Comparison of ENCODE assay signal across 19 mouse cellular contexts in the genomic region with DNA sequence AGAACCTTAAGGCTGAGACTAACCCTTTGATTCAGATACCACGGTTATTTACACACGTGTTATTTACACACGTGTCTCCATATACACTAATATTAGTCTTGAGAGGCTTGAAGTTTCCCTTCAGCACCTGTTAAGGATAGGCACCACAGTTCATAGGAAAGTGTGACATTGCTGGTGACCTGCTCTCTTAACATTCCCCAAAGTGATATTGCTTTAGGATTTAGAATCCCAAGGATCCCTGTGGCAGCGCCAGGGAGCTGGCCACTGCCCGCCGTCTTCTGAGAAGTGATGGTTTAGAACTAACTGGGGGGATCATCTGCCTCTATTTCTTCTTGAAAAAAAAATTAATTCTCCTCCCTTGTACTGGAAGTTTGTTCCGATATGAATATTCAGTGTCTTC.
"Had no signal": no experiment of that assay in that cellular context is flagged by ENCODE, and none has a peak within 500 bp of the region (broad histone marks: within the 10 kb centered on the region; RNA-seq: fewer than 3 reads in every experiment).

No protein-coding gene starts in this region.

- H3K9me3 ChIP-seq: lung, embryonic 15.5 days; midbrain, embryonic 10.5 days; midbrain, embryonic 13.5 days; midbrain, embryonic 15.5 days; neural tube, embryonic 13.5 days; neural tube, embryonic 15.5 days had no signal

- H3K36me3 ChIP-seq: lung, embryonic 15.5 days; midbrain, embryonic 10.5 days; midbrain, embryonic 13.5 days; midbrain, embryonic 15.5 days; neural tube, embryonic 13.5 days; neural tube, embryonic 15.5 days had no signal

- H3K27me3 ChIP-seq: lung, embryonic 15.5 days; midbrain, embryonic 13.5 days; midbrain, embryonic 15.5 days; neural tube, embryonic 13.5 days; neural tube, embryonic 15.5 days had no signal

- ATAC-seq: midbrain, embryonic 13.5 days; midbrain, embryonic 15.5 days had no signal

- H3K4me2 ChIP-seq: lung, embryonic 15.5 days; midbrain, embryonic 13.5 days; midbrain, embryonic 15.5 days; neural tube, embryonic 13.5 days; neural tube, embryonic 15.5 days had no signal

- H3K27ac ChIP-seq: liver, embryonic 14.5 days; midbrain, embryonic 13.5 days; midbrain, embryonic 15.5 days; neural tube, embryonic 15.5 days had no signal

- H3K9ac ChIP-seq: liver, embryonic 14.5 days; lung, embryonic 15.5 days; midbrain, embryonic 15.5 days; neural tube, embryonic 13.5 days; neural tube, embryonic 15.5 days had no signal

- H3K4me3 ChIP-seq: lung, embryonic 15.5 days; midbrain, embryonic 10.5 days; midbrain, embryonic 13.5 days; midbrain, embryonic 15.5 days; myocyte; neural tube, embryonic 13.5 days; neural tube, embryonic 15.5 days had no signal

- DNase-seq: lung, adult 18-20 months; lung, postnatal 10 days; lung, postnatal 4 days; retina, postnatal 1 day; right cerebral cortex, adult 18-20 months; right cerebral cortex, postnatal 25 days; right cerebral cortex, postnatal 4 days; spleen, adult 18-20 months; thymus, adult 18-20 months; thymus, postnatal 14 days; thymus, postnatal 4 days had no signal
